Mouse (Mus musculus) MEL (cell line): ENCODE results near the gene Gm30737. TPM values are rescaled to one million over a fixed set of nuclear protein-coding genes. Genes with fewer than 3 reads are reported as not detected.
"Not testable (repeated sequence)": the region's sequence is repeated elsewhere in the genome, so short reads cannot be mapped to it uniquely, and the experiment has no call there.

Source experiments
- DNase-seq: peaks from one replicate; pipeline ENCODE4 v3.0.0; 2011; ENCODE audit warnings: low read depth, low spot score
- H3K27ac ChIP-seq: 2 replicates; pipeline ENCODE4 v1.5.1; 2012; ENCODE audit warnings: low read depth, mild to moderate bottlenecking, control low read depth, low read length, moderate library complexity; ENCODE audit not compliant: control insufficient read depth
- H3K27me3 ChIP-seq, 2 experiments: fragments of 150-350 bp in 1 of 2; sonication (generic) in 1 of 2; 2 replicates each; pipeline ENCODE4 v1.6.1; 2012; ENCODE audit warnings: low read length in 2 of 2, mild to moderate bottlenecking in 2 of 2, improper control_type of control experiment in 1 of 2, moderate library complexity in 1 of 2; ENCODE audit not compliant: insufficient read depth in 2 of 2, control insufficient read depth in 1 of 2
- H3K36me3 ChIP-seq, 2 experiments: 2 replicates each; pipeline ENCODE4 v1.6.1; 2012 to 2014; ENCODE audit warnings: low read length in 2 of 2, improper control_type of control experiment in 1 of 2, inconsistent platforms in 1 of 2, mild to moderate bottlenecking in 1 of 2; ENCODE audit not compliant: insufficient read depth in 2 of 2, control insufficient read depth in 1 of 2
- H3K4me1 ChIP-seq, 2 experiments: fragments of 150-350 bp in 1 of 2; sonication (generic) in 1 of 2; 2 replicates each; pipeline ENCODE4 v1.6.1; 2012; ENCODE audit warnings: low read length in 2 of 2, improper control_type of control experiment in 1 of 2, mild to moderate bottlenecking in 1 of 2; ENCODE audit not compliant: insufficient read depth in 2 of 2, control insufficient read depth in 1 of 2
- H3K4me3 ChIP-seq, 2 experiments: fragments of 150-350 bp in 1 of 2; sonication (generic) in 1 of 2; 2 replicates each; pipeline ENCODE4 v1.5.1; 2012; ENCODE audit warnings: low read depth in 2 of 2, low read length in 2 of 2, mild to moderate bottlenecking in 2 of 2, moderate library complexity in 2 of 2, control low read depth in 1 of 2, improper control_type of control experiment in 1 of 2; ENCODE audit not compliant: control insufficient read depth in 1 of 2, insufficient read depth in 1 of 2
- H3K79me2 ChIP-seq: 2 replicates; pipeline ENCODE4 v1.6.1; 2012; ENCODE audit warnings: mild to moderate bottlenecking, low read length, moderate library complexity; ENCODE audit not compliant: control insufficient read depth, poor library complexity, insufficient read depth
- H3K9ac ChIP-seq: 2 replicates; pipeline ENCODE4 v1.6.1; 2012; ENCODE audit warnings: low read depth, mild to moderate bottlenecking, control low read depth, low read length, moderate library complexity; ENCODE audit not compliant: control insufficient read depth, poor library complexity, severe bottlenecking
- H3K9me3 ChIP-seq: fragments of 150-350 bp; sonication (generic); replicated peaks from 2 replicates; pipeline ENCODE4 v1.6.1; 2012; ENCODE audit warnings: mild to moderate bottlenecking, low read length, improper control_type of control experiment, moderate library complexity; ENCODE audit not compliant: insufficient read depth
- polyA plus RNA-seq, 2 experiments: library from polyadenylated mRNA; stranded (reverse) in 1 of 2; unstranded in 1 of 2; fragments of >175 nt in 1 of 2; fragments of >200 nt in 1 of 2; gene quantifications; 2 replicates each; pipeline versions ENCODE4 v1.2.1 to v1.2.4; 2012; ENCODE audit warnings: low replicate concordance in 2 of 2, low read depth in 1 of 2; ENCODE audit not compliant: insufficient read length in 2 of 2, insufficient read depth in 1 of 2, missing spikeins in 1 of 2
- total RNA-seq: library from RNA; depleted of rRNA; stranded (reverse); fragments of 300-350 nt; gene quantifications from 2 replicates; pipeline ENCODE4 v1.2.3, GENCODE M21; 2012; rRNA removed

Gm30737 gene
- total RNA-seq (not detected in 2 replicates), polyA plus RNA-seq (not detected)

DNA sequence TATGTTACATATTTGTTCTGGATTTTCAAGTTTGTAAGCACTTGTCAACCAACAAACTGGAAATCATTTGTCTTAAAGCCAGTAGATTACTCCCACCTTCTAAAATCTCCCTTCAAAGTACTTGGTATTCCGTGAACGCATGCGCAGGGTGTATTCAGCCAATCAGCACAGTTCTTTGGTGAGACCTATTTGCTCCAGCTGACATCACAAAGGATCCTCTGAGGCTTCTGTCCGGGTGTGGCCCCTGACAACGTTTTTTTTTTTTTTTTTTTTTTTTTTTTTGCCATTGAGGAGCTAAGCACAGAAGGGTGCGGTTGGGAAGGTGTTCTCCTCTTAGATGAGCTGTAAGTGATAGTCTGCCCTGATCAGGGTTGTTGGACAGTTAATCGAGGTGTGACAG, at the start of gene Gm30737:
TSS of gene Gm30737 (plus strand) at position 301 of the 400 bp plus-strand sequence.
- H3K9me3 ChIP-seq, H3K4me3 ChIP-seq, DNase-seq, H3K27me3 ChIP-seq, H3K9ac ChIP-seq, H3K79me2 ChIP-seq, H3K36me3 ChIP-seq, H3K4me1 ChIP-seq, H3K27ac ChIP-seq: not testable (repeated sequence)
